Mouse (Mus musculus): ENCODE results near the gene Usp18.

Usp18 gene

DNA sequence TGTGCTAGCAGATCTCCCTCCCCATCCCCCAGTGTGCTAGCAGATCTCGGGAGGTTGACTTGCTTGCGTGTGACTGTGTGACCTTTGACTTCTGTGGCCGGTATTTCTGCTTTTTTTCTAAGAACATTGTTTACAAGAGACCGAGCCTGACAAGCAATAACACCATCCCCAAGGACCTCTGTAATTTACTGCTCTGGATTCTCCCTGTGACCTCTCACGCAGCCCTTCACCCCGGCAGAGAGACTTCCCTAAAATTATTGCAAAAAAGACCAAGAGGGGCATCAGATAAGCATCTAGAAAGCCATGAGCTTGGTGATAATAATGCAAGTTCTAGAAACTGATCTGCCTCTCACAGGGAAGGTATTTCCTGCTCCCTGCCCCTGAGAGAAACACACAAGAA is 20.7 kb upstream of the Usp18 start:
- no peak for DNase-seq (ENCODE audit: low read depth, low spot score)

DNA sequence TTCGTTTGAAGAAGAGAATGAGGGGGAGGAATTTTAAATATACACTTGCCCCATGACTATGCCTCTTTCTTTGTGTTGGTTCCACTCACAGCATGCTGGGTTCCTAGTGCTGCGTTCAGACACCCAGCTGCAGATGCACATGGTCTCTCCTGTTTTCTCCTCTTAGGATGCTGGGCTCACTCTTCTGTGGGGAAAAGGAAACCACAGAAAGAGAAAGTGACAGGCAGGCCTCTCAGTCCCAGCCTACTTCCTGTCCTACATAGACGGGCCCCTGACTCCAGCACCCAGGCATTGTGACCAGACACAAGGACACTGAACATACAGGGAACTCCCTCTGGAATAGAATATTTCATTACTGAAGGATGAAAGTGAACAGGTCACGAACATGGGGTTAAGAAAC is 19.7 kb upstream of the Usp18 start:
- peak; percentile 46 for DNase-seq (ENCODE audit: low read depth, low spot score)

DNA sequence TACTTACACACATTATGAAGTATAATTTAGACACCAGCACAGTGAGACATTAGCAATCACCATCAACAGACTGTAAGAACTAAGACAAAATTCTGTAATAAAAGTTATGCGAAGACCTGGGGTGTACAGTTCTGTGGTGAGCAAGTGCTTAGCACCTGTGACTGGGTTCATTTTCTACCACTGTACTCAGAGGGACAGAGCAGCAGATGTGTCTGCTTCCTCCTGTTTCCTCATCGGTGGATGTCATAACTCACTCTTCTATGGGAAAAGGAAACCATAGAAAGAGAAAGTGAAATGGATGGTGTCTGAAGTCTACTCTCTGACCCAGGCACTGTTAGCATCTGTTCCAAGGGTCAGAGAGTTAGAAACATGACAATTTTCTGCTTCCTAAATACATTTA is 19.0 kb upstream of the Usp18 start:
- DNase-seq (ENCODE audit: low read depth, low spot score) = no peak

DNA sequence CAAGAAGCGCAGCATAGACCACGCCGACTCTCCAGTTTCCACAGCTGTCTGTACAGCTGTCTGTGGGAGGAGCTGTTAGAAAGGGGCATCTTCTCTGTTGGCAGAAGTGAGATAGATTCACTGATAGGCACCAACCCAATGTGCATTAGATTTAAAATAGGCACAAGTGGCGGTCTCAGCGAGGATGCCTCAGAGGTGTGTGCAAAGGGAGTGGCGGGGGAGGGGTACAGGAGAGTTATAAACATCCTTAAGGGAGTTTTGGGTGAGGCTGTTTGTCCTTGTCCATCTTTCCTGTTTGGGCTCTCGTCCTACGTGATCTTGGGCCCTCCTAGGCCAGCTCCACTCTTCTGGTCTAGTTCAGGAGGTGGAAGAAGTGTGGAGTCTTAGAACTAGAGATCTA is 17.3 kb upstream of the Usp18 start:
- no peak for DNase-seq (ENCODE audit: low read depth, low spot score)

DNA sequence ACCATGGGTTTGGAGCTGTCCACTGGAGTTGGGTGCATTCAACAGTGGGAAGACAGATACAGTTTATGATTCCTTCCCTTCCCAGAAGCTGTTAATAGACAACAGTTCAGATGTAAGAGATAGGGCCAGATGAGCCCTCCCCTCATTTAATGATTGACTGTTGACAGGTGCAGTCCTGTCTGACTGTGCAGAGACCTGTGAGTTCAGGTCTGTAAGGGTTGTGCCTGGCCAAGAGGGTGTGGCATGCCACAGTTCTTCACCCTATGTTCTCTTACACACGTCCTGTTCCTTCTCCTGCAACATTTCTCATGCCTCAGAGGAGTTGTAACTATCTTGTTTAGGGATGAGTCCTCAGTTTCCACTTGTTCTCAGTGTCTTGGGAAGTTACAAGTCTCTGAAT is 13.1 kb upstream of the Usp18 start:
- no peak for DNase-seq (ENCODE audit: low read depth, low spot score)

DNA sequence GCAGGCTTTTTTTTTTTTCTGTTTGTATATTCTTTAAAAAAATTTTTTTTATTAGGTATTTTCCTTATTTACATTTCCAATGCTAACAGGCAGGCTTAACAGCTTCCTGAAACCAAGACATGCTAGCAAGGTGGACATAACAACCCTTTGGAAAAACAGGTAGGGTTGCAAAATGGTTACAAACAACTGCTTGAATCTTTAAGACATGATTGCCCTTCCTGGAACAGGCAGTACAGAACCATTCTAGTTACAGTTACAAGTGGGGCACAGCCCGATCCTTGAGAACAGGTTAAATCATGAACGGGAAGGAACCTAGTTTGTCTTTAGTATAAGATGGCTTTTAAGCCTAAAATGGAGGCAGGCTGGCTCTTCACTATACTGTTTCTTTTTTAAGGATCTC is 9.3 kb upstream of the Usp18 start:
- no peak for DNase-seq (ENCODE audit: low read depth, low spot score)

DNA sequence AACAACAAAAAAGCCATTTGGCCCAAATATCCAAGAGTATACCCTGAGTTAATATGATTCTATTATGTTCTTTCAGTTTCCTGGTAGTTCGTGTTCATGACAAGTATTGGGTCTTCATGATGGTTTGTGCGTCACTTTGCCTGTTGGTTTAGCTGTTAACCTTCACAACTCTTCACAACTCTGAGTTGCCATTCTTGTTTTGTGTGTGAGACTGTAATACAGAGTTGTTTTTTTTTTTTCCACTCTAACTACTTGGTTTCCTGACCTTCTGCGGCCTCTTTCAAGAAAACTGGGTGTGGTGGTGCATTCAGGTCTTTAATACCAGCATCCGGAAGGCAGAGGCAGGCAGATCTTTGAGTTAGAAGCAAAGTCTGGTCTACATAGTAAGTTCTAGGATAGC is 7.5 kb upstream of the Usp18 start:
- peak; percentile 46 for DNase-seq (ENCODE audit: low read depth, low spot score)

DNA sequence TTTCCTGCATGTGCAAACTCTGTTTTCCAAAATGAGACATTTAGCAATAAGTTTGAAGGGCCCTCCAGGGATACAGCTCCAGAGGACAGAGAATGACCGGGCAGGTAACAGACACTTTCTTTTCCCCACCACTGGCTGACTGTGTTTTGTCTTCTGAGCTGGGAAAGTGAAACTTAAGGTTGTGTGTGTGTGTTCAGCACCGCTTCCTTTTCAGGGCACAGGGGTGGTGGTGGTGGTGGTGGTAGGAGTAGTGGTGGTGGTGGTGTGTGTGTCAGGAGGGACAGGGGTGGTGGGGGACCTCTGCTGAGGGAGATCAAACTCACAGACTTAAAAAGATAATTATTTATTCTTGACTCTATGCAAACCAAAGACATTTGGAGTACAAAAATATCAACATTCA is 3.9 kb upstream of the Usp18 start:
- peak; percentile 50 for DNase-seq (ENCODE audit: low read depth, low spot score)

DNA sequence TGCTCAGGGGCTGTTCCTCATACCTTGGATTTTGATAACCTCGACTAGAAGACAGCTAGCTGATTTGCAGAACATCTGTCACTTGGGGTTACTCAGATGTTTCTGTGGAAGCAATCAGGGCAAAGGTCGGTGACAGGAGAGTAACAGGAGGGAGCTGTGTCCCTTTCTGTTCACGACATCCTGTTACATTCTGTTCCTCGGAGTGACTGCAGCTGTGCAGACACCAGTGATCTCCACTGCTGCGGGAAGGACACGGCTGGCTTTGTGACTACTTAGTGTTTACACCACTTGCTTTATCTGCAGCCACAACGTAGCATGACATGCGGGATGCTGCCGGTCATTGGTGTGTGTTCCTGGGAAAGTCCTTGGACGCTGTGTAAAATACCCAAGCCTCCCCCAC is 2.5 kb upstream of the Usp18 start:
- DNase-seq (ENCODE audit: low read depth, low spot score) = peak; percentile 38

DNA sequence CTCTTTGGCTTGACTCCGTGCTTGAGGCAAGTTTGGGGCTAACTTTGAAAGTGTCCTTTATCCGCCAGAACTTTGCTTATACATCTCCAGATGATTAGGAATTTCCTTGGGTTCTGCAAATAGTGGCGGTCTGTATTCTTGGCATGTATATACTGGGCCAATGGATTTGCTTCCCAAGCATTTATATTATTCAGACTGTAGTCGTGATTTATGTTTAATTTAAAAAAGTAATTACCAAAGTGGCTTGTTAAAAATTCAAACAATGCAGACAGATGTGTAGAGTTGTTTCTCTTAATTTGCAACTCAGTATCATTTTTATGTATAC is 293 bp downstream of the Usp18 start:
- DNase-seq (ENCODE audit: low read depth, low spot score) = no peak

DNA sequence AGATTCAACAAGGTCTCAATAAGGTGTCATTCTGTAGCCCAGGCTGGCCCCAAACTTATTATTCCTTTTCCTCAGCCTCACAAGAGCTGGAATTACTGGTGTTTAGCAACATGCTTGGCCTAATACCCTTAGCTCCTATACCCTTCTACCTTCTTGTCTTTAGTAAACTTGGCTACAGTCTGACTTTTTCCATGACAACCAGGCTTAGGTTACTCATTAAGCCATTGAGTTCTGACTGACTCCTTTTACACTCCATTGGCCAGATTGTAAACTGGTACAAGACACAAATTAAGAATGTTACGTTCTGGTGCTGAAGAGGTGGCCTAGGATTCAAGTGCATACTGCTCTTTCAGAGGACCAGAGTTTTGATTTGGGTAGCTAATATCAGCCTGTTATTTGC is 4.7 kb downstream of the Usp18 start:
- no peak for DNase-seq (ENCODE audit: low read depth, low spot score)

DNA sequence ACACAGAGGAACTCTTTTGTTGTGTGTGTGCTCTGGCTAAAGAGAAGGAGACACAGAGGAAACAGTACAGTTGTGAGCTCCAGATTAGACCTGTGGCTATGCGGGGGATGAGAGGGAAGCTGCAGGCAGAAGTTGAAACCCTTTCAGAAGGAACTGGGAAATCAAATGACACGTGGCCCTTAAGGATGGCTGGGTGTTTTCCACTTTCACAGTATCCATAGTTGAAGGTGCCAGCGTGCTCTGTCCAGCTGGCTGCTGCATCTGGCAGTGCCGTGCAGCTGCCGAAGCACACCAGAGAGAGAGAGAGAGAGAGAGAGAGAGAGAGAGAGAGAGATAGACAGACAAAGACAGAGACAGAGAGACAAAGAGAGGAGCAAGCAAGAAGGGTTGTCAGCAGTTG is 5.5 kb downstream of the Usp18 start:
- no peak for DNase-seq (ENCODE audit: low read depth, low spot score)

DNA sequence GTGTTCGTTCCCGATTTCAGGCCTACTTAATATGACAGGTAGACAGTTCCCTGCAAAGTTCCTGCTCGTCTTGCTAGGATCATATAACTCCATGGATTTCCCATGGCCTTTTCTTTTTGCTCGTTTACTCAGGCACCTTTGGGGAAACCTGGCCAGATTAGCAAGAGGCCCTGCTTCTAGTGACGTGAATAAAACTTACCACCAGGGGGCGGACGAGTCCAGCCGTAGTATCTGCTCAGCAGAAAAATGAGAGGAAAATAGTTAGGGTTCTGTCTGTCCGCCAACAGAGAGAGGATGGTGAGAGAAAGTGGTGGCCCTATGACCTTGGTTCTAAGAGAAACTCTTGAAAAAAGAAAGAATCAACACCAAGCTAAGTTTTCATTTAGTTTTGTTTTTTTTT is 14.8 kb downstream of the Usp18 start:
- peak; percentile 73 for DNase-seq (ENCODE audit: low read depth, low spot score)

DNA sequence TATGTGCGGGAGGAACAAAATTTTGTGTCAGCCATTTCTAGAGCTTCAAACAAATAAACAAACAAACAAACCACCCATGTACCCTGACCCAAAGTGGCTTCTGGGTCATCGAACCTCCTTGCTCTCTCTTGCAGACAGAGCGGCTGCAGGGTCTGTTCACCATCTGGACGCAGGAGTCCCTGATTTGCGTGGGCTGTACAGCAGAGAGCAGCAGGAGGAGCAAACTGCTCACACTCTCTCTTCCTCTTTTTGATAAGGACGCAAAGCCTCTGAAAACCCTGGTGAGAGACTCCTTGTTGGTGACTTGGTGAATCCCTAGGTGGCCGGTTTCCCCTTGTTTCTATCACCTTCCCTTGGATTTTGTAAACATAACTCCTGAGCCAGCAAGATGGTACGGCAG is 15.5 kb downstream of the Usp18 start:
- no peak for DNase-seq (ENCODE audit: low read depth, low spot score)

DNA sequence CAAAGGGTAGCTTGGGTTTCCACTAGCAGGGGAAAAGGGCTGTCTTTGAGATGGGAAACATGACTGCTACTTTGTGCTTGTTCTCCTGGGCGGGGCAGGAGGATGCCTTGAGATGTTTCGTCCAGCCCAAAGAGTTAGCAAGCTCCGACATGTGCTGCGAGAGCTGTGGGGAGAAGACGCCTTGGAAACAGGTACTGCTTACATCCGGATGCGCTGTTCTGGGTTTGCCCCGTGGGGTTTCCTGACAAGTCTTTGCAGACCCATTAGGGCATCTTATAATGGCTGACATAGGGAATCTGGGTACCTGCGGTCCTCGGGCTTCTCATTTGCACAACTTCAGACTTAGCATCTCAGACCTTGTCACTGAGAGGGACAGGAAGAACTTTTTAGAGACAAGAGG is 16.3 kb downstream of the Usp18 start:
- no peak for DNase-seq (ENCODE audit: low read depth, low spot score)

DNA sequence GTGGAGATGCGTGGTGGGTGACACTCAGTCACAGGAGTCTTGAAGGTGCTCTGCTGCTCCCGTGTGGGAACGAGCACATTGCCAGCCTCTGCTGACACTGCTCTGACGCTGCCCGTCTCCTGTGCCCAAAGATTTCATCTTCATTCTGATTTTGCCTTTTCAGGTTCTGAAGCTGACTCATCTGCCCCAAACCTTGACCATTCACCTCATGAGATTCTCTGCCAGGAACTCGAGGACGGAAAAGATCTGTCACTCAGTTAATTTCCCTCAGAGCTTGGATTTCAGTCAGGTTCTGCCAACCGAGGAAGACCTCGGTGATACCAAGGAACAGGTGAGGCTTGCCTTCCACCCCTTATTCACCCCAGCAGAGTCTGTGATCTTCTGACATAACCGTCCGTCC is 16.8 kb downstream of the Usp18 start:
- DNase-seq (ENCODE audit: low read depth, low spot score) = no peak

DNA sequence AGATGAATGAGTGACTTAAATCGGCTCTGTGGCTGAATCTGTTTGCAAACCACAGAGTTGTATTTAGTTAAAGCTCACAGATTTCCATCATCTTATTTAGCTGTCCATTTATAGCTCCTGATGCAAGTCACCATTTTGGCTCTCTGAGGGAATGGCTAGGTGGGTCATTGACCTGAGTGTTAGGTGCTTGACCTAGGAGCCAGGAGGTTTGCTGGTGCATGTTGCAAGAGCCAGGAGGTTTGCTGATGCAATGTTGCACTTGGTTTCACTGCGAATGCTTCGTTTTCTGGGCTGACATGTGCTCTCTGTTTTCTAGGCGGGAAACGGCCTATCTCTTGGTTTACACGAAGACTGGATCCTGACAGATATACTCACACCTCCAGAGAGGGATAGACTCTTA is 24.4 kb downstream of the Usp18 start:
- DNase-seq (ENCODE audit: low read depth, low spot score) = no peak

DNA sequence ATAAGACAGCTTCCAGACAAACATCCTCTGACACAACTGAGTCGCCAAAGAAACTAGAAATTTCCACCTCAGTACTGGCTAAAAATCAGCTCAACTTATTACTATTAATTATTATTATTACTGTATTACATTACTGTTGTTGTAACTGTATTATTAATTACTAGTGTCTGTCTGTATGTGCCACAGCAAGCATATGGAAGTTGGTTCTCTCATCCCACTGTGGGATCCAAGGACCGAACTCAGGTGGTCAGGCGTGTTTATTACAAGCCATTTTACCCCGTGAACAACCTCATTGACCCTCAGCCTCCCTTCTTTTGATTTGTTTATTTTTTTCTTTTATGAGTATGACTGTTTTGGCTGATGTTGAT is 26.0 kb downstream of the Usp18 start:
- no peak for DNase-seq (ENCODE audit: low read depth, low spot score)

DNA sequence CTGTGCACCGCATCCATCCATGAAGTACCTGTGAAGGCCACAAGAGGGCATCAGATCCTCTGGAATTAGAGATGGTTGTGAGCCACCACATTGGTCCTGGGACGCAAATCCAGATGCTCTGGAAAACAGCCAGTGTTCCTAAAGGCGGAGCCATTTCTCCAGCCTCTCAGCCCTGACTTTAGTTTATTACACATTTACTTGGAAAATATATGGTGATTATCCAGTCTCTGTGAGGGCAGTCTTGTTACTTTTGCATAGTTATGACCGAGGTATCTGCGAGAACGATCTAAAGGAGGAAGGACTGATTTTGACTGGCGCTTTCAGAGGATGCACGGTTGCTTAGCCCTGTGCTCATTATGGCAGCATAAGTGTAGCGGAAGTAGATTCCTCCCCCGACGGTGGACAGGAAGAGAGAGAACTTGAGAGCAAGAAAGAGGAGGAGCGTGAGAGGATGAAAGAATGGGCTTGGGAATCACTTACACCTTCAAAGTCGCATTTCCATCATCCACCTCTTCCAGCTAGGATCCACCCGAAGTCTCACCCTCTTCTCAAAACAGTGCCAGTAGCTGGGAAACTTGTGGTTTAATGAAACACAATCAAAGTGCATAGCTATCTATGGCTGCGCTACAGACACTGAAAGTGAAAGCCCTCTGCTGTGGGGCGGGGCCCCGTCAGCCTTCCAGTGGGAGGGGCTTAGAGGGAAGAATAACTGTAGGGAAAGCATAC is 26.5 kb downstream of the Usp18 start:
- peak; percentile 86 for DNase-seq (ENCODE audit: low read depth, low spot score)

DNA sequence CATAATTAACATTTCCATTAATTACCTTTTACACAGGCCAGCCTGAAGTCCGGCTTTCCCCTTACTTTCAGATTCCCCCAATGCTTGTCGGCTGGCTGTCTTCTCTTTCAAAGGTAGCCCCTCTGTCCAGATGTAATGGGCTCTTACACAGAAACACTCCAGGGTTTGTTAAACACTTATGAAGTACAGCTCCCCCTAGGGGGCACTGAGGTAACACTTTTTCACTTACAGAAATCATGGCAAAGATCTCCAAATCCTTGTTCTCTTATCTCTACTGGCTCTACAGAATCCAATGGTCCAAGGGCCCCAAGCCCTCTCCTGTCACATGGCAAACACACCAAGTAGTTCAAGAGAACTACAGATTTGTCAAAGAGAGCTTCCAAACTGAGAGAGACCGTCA is 28.6 kb downstream of the Usp18 start:
- peak; percentile 72 for DNase-seq (ENCODE audit: low read depth, low spot score)

DNA sequence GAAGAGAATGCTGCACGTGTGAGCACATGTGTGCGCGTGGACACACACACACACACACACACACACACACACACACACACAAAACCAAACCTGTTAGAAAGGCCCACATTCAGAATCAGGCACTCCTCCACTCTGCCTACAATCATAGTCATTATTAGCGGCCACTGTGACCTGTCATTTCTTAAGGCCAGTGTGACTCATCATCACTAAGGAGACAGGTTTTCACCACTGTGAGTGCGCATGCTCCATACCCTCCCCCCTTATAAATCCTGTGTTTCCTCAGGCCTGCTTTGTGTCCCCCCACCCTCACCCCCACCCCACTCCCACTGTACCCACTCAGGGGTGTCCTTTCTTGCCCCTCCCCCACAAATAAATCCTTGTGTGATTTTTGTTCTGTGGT is 38.4 kb downstream of the Usp18 start:
- DNase-seq (ENCODE audit: low read depth, low spot score) = no peak

DNA sequence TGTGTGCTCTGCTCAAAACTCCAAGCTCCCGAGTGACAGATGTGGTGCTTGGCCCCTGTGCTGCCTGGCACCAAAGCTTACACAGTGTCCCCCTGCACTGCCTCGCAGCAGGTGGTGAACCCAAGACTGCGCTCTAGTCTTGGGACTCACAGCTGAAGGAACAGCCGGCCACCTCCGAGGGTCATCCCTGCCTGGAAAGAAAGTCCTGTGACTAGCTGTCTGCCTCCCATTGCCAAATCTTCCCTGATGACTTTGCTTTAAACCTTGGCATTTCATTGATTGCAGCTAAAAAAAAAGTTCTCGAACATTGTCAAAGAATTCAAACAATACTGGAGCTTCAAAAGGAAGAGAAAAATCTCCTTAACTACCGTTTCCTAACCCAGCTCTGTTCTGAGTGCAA is 53.6 kb downstream of the Usp18 start:
- DNase-seq (ENCODE audit: low read depth, low spot score) = no peak

DNA sequence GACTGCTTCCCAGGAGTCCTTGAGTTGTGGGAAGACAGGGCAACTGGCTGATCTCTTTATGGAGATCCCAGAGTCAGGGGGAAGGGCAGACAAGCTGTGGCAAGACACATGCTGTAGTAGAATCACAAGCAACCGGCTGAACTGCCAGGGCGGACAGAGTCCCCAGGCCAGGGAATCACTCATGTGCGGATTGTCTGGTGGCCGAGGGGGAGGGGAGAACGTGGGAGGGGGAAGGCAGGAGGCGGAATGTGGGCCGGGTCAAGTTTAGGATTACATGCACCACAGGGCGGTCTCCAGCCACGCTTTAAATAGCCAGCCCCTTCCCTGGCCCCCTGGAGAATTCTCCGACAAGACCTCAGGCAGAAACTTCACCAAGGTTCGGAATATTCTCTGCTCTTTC is 54.2 kb downstream of the Usp18 start, which contains the start of gene Slc6a13:
Slc6a13 (plus strand) TSS at position 274 of the 400 bp plus-strand sequence.
- DNase-seq (ENCODE audit: low read depth, low spot score) = no peak

DNA sequence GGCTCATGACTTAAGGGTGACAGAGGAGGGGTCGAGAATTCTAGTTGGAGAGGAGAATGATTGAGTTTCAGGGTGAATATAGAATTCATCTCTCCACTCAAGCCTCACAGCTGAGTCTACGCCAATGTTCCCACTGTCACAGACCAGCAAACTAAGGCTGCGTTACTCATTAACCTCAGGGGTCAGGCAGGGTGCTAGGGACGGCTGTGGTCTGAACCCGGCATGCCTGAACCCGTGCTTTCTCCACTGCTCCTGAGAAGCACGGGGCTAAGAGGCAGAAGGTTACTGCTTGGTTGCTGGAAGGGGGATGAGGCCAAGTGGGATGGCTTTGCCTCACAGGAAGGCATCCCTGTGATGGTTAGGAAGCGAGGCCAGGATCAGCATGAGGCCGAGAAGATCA is 54.8 kb downstream of the Usp18 start:
- DNase-seq (ENCODE audit: low read depth, low spot score) = no peak
